19 mouse cellular contexts compared by ENCODE assay signal in the genomic region with DNA sequence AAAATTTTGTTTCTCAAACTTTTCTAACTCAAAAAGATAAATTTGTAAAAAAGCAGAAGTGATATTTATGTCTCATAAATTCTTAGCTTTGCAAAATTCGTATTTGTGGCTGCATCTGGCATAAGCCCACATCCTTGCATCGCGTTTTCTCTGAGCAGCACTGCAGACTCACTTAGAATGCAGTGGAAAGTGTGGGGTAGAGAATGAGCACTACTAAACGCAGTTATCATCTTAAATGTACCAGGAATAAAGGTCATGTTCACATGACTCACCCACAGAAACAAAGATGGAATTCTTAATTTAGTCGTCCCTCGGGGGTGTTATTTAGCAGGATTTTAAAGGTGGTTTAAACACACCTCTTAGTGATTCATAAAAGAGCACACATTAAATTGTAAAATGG.
DNase-seq lines count a peak whose midpoint lies in the region; ATAC-seq and TF ChIP-seq lines count a peak whose summit lies in the region.
"Had no signal": no experiment of that assay in that cellular context is flagged by ENCODE, and none has a peak within 500 bp of the region (broad histone marks: within the 10 kb centered on the region; RNA-seq: fewer than 3 reads in every experiment).

No protein-coding gene starts in this region.

- peak; percentile 63 for ATAC-seq in CD4-positive, CD25-positive, alpha-beta regulatory T cell, adult 4 months
- ATAC-seq: intestine, embryonic 16.5 days had no signal

- DNase-seq in left cerebral cortex, adult 2 months (ENCODE audit: extremely low spot score in 1 of 2, low spot score in 2 of 2): no peak
- DNase-seq in left cerebral cortex, postnatal 4 days: no peak
- peak; percentile 36 for DNase-seq in induced T-regulatory cell, adult 2 months (ENCODE audit: low read depth)
- DNase-seq in right cerebral cortex, postnatal 25 days: peak; percentile 28
- DNase-seq in gastrocnemius, adult 2 months: no peak
- no peak for DNase-seq in spleen, postnatal 10 days (ENCODE audit: low spot score in 2 of 2)
- DNase-seq: adrenal gland, adult 8-10 months; B cell, adult 2 months; cerebellum, adult 9-10 months; lung, postnatal 14 days had no signal

- intact Hi-C loops in left cerebral cortex, adult 2 months (cut with DNase I): loop anchor here (2.0 to 5.0 kb wide), 5 partner anchors 79 to 201 kb away; partner anchors contain the start of gene Frmd6
- intact Hi-C loops in left cerebral cortex, postnatal 4 days (cut with DNase I): no loop called here
- intact Hi-C loops in gastrocnemius, adult 2 months (cut with DNase I): no loop called here

- H3K4me3 ChIP-seq in left cerebral cortex, adult 2 months: no peak overlapping the region
- no peak overlapping the region for H3K4me3 ChIP-seq in gastrocnemius, adult 2 months
- H3K4me3 ChIP-seq: erythroblast, embryonic 14.5 days; heart, embryonic 15.5 days; hindbrain, embryonic 12.5 days; midbrain, embryonic 12.5 days; stomach, embryonic 15.5 days had no signal

- peak overlapping the region; percentile 66; the same call in 1 of the 2 replicates for H3K27ac ChIP-seq in left cerebral cortex, adult 2 months
- H3K27ac ChIP-seq in gastrocnemius, adult 2 months: no peak overlapping the region
- H3K27ac ChIP-seq: heart, embryonic 15.5 days; hindbrain, embryonic 12.5 days; kidney, postnatal 0 days; liver, embryonic 14.5 days; midbrain, embryonic 12.5 days; stomach, embryonic 15.5 days had no signal

- TF ChIP-seq CTCF in left cerebral cortex, adult 2 months (IDR thresholded peaks at IDR 0.05): no peak
- TF ChIP-seq CTCF in gastrocnemius, adult 2 months (IDR thresholded peaks at IDR 0.05): no peak

Comparison
In these comparisons a context has a peak if more than half of its experiments do, and no peak if none do; other contexts are left out.
1. DNase-seq: peak in induced T-regulatory cell, adult 2 months (single experiment) and right cerebral cortex, postnatal 25 days (single experiment); none in left cerebral cortex, adult 2 months (0 of 2), left cerebral cortex, postnatal 4 days (single experiment), gastrocnemius, adult 2 months (single experiment) and spleen, postnatal 10 days (0 of 2).